ENCODE assay signal across 10 mouse cellular contexts in the genomic region with DNA sequence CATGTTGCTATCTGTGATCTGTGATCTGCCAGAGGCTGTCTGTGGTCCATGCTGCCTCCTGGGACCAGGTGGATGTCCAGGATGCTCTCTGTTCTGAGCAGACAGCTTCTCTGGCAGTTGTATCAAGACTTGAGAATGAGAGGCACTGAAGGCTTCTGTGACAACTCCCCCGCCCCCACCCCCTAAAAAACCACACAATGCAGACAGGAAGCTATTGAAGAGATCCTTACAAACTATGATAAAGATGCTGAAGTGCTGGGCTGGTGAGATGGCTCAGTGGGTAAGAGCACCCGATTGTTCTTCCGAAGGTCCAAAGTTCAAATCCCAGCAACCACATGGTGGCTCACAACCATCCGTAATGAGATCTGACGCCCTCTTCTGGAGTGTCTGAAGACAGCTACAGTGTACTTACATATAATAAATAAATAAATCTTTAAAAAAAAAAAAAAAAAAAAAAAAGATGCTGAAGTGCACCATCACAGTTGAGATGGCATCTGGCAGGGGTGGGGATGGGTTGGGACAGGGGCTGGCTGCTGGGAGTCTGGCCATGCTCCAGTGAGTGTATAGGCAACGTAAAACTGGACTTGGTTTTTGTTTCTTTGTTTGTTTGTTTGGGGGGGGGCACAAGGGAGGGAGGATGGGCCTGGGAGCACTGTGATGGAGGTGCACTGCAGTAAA. TPM values are rescaled to one million over a fixed set of nuclear protein-coding genes. Genes with fewer than 3 reads are reported as not detected.
"Had no signal": no experiment of that assay in that cellular context is flagged by ENCODE, and none has a peak within 500 bp of the region (broad histone marks: within the 10 kb centered on the region; RNA-seq: fewer than 3 reads in every experiment).

No protein-coding gene starts in this region.

RNA-seq across cellular contexts. Expression of a gene that starts 17.9 kb away (rescaled TPM):
- total RNA-seq: liver, adult 2 months; megakaryocyte progenitor cell, adult 5-6 weeks; megakaryocyte, adult 5-6 weeks; megakaryocyte-erythroid progenitor cell, adult 5-6 weeks had no signal
- polyA plus RNA-seq: limb, embryonic 11.5 days; liver, adult 2 months; liver, postnatal 0 days; macrophage; midbrain, embryonic 14.5 days had no signal

RNA-seq across cellular contexts. Expression of a gene that starts 29.6 kb away (rescaled TPM):
- total RNA-seq: liver, adult 2 months; megakaryocyte progenitor cell, adult 5-6 weeks; megakaryocyte, adult 5-6 weeks; megakaryocyte-erythroid progenitor cell, adult 5-6 weeks; monocyte, adult 5-6 weeks had no signal
- polyA plus RNA-seq: liver, embryonic 15.5 days; macrophage had no signal
